Mouse (Mus musculus) forebrain, postnatal 0 days (tissue): ENCODE data around the gene Ephb4. TPM values are rescaled to one million over a fixed set of nuclear protein-coding genes. Genes with fewer than 3 reads are reported as not detected.

ENCODE experiments used
- ATAC-seq: fragments of 200-750 bp; cut with Nextera tagmentation; 2 replicates; pipeline ENCODE4 v1.8.0; 2017; ENCODE audit warnings: mild to moderate bottlenecking, moderate library complexity
- DNase-seq: peaks from one replicate; pipeline ENCODE4 v3.0.0-alpha.2; 2015
- H3K27ac ChIP-seq: fragments of 300-500 bp; sonication (generic); 2 replicates; pipeline ENCODE4 v1.5.1; 2014; ENCODE audit warnings: low read depth, mild to moderate bottlenecking, antibody characterized with exemption, low read length, moderate library complexity, mixed read lengths
- H3K27me3 ChIP-seq: fragments of 300-500 bp; sonication (generic); 2 replicates; pipeline ENCODE4 v1.6.1; 2014; ENCODE audit warnings: mild to moderate bottlenecking, low read length, mixed read lengths; ENCODE audit not compliant: insufficient read depth
- H3K36me3 ChIP-seq: fragments of 300-500 bp; sonication (generic); 2 replicates; pipeline ENCODE4 v1.6.1; 2014; ENCODE audit warnings: mild to moderate bottlenecking, moderate library complexity; ENCODE audit not compliant: insufficient read depth
- H3K4me1 ChIP-seq: fragments of 300-500 bp; sonication (generic); 2 replicates; pipeline ENCODE4 v1.6.1; 2014; ENCODE audit warnings: antibody characterized with exemption; ENCODE audit not compliant: insufficient read depth
- H3K4me2 ChIP-seq: fragments of 300-500 bp; sonication (generic); 2 replicates; pipeline ENCODE4 v1.6.1; 2014; ENCODE audit warnings: low read depth, mild to moderate bottlenecking, moderate library complexity
- H3K4me3 ChIP-seq: fragments of 300-500 bp; sonication (generic); 2 replicates; pipeline ENCODE4 v1.5.1; 2014; ENCODE audit warnings: low read depth, low read length, mixed read lengths
- H3K9ac ChIP-seq: fragments of 300-500 bp; sonication (generic); 2 replicates; pipeline ENCODE4 v1.6.1; 2014; ENCODE audit warnings: mild to moderate bottlenecking
- H3K9me3 ChIP-seq: fragments of 300-500 bp; sonication (generic); 2 replicates; pipeline ENCODE4 v1.6.1; 2016; ENCODE audit warnings: low read length
- CTCF ChIP-seq: sonication (generic); IDR thresholded peaks from 2 replicates; pipeline ENCODE4 v1.5.1; 2016; ENCODE audit warnings: antibody characterized with exemption, control low read depth, low read depth
- WGBS: fragments of 180-500 bp; shearing (Covaris S2); extraction: QIAGEN DNeasy Blood & Tissue Kit; methylation state at CpG from one replicate; pipeline ENCODE4 v1.1.7; 2014; 5-methylcytosine and 5-hydroxymethylcytosine counted together
- polyA plus RNA-seq: library from polyadenylated mRNA; unstranded; fragments of >200 nt; fragmentation: Nextera tagmentation; extraction: Ambion mirVana; gene quantifications from 2 replicates; pipeline ENCODE4 v1.2.1, GENCODE M21; 2015
- total RNA-seq: library from RNA; depleted of rRNA; stranded (reverse); fragments of >200 nt; gene quantifications from 2 replicates; pipeline ENCODE4 v1.2.3, GENCODE M21; 2014

Ephb4 gene
- total and polyA plus RNA-seq, 2 experiments from 2014 or later, result 4.9 to 12.7 TPM

DNA sequence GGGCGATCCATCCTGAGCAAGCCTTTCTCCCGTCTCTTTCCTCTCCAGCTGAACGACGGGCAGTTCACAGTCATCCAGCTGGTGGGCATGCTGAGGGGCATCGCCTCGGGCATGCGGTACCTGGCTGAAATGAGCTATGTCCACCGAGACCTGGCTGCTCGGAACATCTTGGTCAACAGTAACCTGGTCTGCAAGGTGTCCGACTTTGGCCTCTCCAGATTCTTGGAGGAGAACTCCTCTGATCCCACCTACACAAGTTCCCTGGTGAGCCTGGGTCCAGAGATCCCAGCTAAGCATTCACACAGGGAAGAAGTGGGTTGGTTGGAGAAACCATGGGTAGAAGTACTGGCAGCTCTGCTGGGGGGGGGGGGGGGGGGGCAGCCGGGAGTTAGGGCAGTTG is 19.8 kb downstream of the Ephb4 start:
- Histone ChIP-seq H3K36me3 (0 out of 2 replicates have a peak, but pooled peaks cover 29% of the 10 kb centered on the region), H3K27me3 (no peaks in the 10 kb centered on the region), H3K9ac (no peak overlapping the region), H3K27ac (no peak overlapping the region), H3K4me1 (no peaks in the 10 kb centered on the region), H3K4me2 (no peak overlapping the region), H3K4me3 (no peak overlapping the region), H3K9me3 (no peaks in the 10 kb centered on the region)
- no peak for TF ChIP-seq CTCF
- no peak for ATAC-seq
- WGBS, result 93% methylated on average over 10 of the region's 11 CpGs
- DNase-seq, result no peak

GRCm38 (mm10) chr5:137373371-137373950 is 23.6 kb downstream of the Ephb4 start:
- Histone ChIP-seq H3K9ac (no peak overlapping the region), H3K4me1 (no peaks in the 10 kb centered on the region), H3K27ac (no peak overlapping the region), H3K4me3 (no peak overlapping the region), H3K27me3 (no peaks in the 10 kb centered on the region), H3K9me3 (no peaks in the 10 kb centered on the region), H3K36me3 (0 out of 2 replicates have a peak, but pooled peaks cover 14% of the 10 kb centered on the region), H3K4me2 (no peak overlapping the region)
- DNase-seq (no peak), ATAC-seq (no peak)
- WGBS, result 82% methylated on average over 12 of the region's 12 CpGs
- TF ChIP-seq CTCF, result no peak

GRCm38 (mm10) chr5:137374521-137375080 is 24.7 kb downstream of the Ephb4 start:
- no peak for TF ChIP-seq CTCF
- ATAC-seq (no peak), DNase-seq (no peak)
- Histone ChIP-seq H3K27ac (no peak overlapping the region), H3K9ac (no peak overlapping the region), H3K27me3 (no peaks in the 10 kb centered on the region), H3K9me3 (no peaks in the 10 kb centered on the region), H3K36me3 (0 out of 2 replicates have a peak, but pooled peaks cover 14% of the 10 kb centered on the region), H3K4me2 (no peak overlapping the region), H3K4me1 (no peaks in the 10 kb centered on the region), H3K4me3 (no peak overlapping the region)
- WGBS, result 89% methylated on average over 4 of the region's 4 CpGs

- no peak for TF ChIP-seq CTCF
- no peak for DNase-seq
- Histone ChIP-seq H3K27ac (no peak overlapping the region), H3K9ac (no peak overlapping the region), H3K4me1 (no peaks in the 10 kb centered on the region), H3K4me2 (no peak overlapping the region), H3K4me3 (no peak overlapping the region), H3K27me3 (no peaks in the 10 kb centered on the region), H3K9me3 (no peaks in the 10 kb centered on the region), H3K36me3 (0 out of 2 replicates have a peak, but pooled peaks cover 11% of the 10 kb centered on the region)
- WGBS, result 46% methylated on average over 2 of the region's 2 CpGs
- ATAC-seq, result no peak
Measured at GRCm38 (mm10) chr5:137375627-137376026, 25.7 kb downstream of the Ephb4 start.

- no peak for ATAC-seq
- Histone ChIP-seq H3K9ac (no peak overlapping the region), H3K4me3 (no peak overlapping the region), H3K4me1 (no peaks in the 10 kb centered on the region), H3K4me2 (no peak overlapping the region), H3K9me3 (no peaks in the 10 kb centered on the region), H3K27me3 (no peaks in the 10 kb centered on the region), H3K36me3 (0 out of 2 replicates have a peak, but pooled peaks cover 10% of the 10 kb centered on the region), H3K27ac (no peak overlapping the region)
- peak; percentile 8 for DNase-seq
- TF ChIP-seq CTCF, result peak; percentile 29; the same call in 1 of the 2 replicates
- WGBS, result 44% methylated on average over 7 of the region's 7 CpGs
Measured at GRCm38 (mm10) chr5:137376198-137376597, 26.3 kb downstream of the Ephb4 start.

- 53% methylated on average over 9 of the region's 9 CpGs for WGBS
- ATAC-seq, result no peak
- TF ChIP-seq CTCF, result no peak
- Histone ChIP-seq H3K4me1 (no peaks in the 10 kb centered on the region), H3K36me3 (0 out of 2 replicates have a peak, but pooled peaks cover 10% of the 10 kb centered on the region), H3K27me3 (no peaks in the 10 kb centered on the region), H3K9ac (no peak overlapping the region), H3K4me2 (no peak overlapping the region), H3K4me3 (no peak overlapping the region), H3K9me3 (no peaks in the 10 kb centered on the region), H3K27ac (no peak overlapping the region)
- peak; percentile 18 for DNase-seq
Measured at GRCm38 (mm10) chr5:137376722-137377121, 26.8 kb downstream of the Ephb4 start.

- H3K4me3 ChIP-seq, result no peak overlapping the region
- H3K4me2 ChIP-seq, result no peak overlapping the region
- no peak for DNase-seq
- H3K36me3 ChIP-seq, result 0 out of 2 replicates have a peak, but pooled peaks cover 6% of the 10 kb centered on the region
- no peak overlapping the region for H3K27ac ChIP-seq
- H3K9me3 ChIP-seq, result no peaks in the 10 kb centered on the region
- no peak for TF ChIP-seq CTCF
- 41% methylated on average over 10 of the region's 11 CpGs for WGBS
- H3K27me3 ChIP-seq, result no peaks in the 10 kb centered on the region
- no peaks in the 10 kb centered on the region for H3K4me1 ChIP-seq
- ATAC-seq, result no peak
- H3K9ac ChIP-seq, result no peak overlapping the region
Measured at GRCm38 (mm10) chr5:137377176-137377575, 27.3 kb downstream of the Ephb4 start.
